Mouse (Mus musculus): ENCODE measurements around the gene Treml4.
A peak's percentile ranks its signal among the peaks of the same experiment; 100 is the strongest.
"Not testable (repeated sequence)": the region's sequence is repeated elsewhere in the genome, so short reads cannot be mapped to it uniquely, and the experiment has no call there.

The Treml4 gene

GRCm38 (mm10) chr17:48274098-48274497 lies 10.0 kb downstream of the Treml4 start:
- no peak for DNase-seq (ENCODE audit: low read depth, low spot score)

- peak; percentile 57 for DNase-seq (ENCODE audit: low read depth, low spot score)
These were observed 10.8 kb downstream of the Treml4 start for GRCm38 (mm10) chr17:48274885-48275284.

- no peak for DNase-seq (ENCODE audit: low read depth, low spot score)
These were observed 11.6 kb downstream of the Treml4 start for GRCm38 (mm10) chr17:48275736-48276135.

- DNase-seq (ENCODE audit: low read depth, low spot score), result peak; percentile 29
These were observed 14.3 kb downstream of the Treml4 start for GRCm38 (mm10) chr17:48278381-48278780.

DNA sequence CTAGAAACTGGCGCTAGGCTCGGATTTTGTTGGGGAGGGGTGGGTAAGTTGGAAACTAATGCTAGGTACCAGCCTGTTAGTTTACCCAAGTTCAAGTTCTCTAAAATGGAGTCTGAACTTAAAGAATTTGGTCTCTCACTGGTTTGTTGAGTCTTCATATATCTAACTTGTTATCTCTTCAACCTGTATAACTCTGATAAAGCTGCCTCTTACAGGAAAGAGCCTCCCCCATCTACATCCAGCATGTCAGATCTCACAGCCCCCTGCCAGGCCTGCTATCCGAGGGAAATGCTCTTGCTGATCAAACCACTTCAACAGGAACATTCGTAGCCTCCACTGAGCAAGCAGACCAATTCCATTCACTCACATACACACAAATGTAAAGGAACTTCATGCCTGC lies 14.9 kb downstream of the Treml4 start:
- no peak for DNase-seq (ENCODE audit: low read depth, low spot score)

GRCm38 (mm10) chr17:48280943-48281738 lies 17.0 kb downstream of the Treml4 start:
- DNase-seq (ENCODE audit: low read depth, low spot score), result no peak

DNA sequence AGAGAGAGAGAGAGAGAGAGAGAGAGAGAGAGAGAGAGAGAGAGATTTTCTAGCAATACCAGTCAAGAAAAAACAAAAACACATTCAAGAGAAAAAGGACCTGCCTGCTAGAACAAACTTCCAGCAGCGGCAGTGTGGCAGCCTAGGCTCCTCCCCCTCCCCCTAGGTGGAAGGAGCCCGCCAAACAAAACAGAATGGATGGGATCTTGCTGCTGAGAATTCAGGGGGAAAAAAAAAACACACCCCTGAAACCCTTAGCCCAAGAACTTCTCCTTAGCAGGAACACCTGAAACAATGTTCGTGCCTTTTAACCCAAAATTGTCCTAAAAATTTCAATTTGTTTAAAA lies 17.6 kb downstream of the Treml4 start:
- DNase-seq (ENCODE audit: low read depth, low spot score), result no peak

DNA sequence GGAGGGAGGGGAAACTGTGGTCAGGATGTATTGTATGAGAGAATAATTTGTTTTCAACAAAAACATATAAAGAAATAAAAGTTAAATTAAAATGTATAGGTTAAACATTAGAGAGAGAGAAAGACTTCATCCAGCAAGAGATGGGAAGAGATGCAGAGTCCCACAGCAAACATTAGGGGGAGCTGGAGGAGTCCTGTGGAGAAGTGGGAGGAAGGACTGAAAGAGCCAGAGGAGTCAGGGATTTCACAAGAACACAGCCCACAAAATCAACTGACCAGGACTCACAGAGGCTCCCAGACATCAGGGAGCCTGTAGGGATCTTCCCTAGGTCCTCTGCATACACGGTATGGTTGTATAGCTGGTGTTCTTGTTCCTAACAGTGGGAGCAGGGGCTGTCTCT lies 22.7 kb downstream of the Treml4 start:
- peak; percentile 10 for DNase-seq (ENCODE audit: low read depth, low spot score)

DNA sequence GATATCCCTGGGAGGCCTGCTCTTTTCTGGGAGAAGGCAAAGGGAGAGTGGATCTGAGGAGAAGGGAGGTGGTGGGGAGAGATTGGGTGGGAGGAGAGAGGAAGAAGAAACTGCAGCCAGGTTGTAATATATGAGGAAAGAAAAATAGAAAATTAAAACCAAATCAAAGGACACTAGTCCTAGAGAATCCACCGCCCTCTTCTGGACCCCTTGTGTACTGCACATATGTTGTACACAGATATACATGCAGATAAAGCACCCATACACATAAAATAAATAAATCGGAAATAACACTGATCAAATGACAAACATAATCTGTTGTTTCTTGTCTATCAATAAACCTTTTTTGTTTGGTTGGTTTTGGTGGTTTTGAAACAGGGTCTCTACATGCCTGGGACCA lies 23.2 kb downstream of the Treml4 start:
- DNase-seq (ENCODE audit: low read depth, low spot score), result no peak

DNA sequence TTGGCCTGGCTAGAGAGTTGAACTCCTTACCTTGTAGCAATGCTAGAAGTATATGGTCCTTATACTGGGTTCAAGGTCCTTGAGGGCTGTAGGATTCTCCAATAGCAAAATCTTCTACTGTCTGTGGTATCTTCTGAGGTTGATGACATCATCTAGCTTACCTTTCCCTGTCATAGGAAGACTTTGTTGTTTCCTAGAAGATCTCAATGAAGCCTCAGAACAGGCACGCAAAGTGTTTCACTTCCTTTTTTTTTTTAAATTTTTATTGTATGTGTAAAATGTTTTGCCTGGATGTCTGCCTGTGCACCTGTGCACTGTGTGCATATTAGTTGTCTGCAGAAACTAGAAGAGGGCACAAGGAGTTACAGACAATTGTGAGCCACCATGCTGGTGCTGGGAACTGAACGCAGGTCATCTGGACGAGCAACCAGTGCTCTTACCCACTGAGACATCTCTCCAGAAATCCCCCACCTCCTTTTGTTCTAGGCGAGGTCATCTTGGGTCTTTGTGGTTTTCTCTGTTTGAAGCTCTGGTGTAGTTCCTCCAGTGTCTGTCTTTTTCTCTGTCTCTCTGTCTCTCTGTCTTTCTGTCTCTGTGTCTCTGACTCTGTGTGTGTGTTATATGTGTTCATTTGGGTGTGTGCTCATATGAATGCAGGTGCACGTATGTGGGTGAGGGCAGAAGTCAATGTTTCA lies 29.6 kb downstream of the Treml4 start:
- DNase-seq (ENCODE audit: low read depth, low spot score), result no peak

GRCm38 (mm10) chr17:48299203-48299602 lies 35.1 kb downstream of the Treml4 start, which contains the start of gene Treml2:
TSS of gene Treml2 (plus strand) at chr17:48299498.
- no peak for DNase-seq (ENCODE audit: low read depth, low spot score)

- no peak for DNase-seq (ENCODE audit: low read depth, low spot score)
These were observed 35.7 kb downstream of the Treml4 start for GRCm38 (mm10) chr17:48299756-48300155.

- DNase-seq (ENCODE audit: low read depth, low spot score), result no peak
These were observed 36.1 kb downstream of the Treml4 start for GRCm38 (mm10) chr17:48300199-48300598.

GRCm38 (mm10) chr17:48300861-48301260 lies 36.8 kb downstream of the Treml4 start:
- no peak for DNase-seq (ENCODE audit: low read depth, low spot score)

- no peak for DNase-seq (ENCODE audit: low read depth, low spot score)
These were observed 37.7 kb downstream of the Treml4 start for GRCm38 (mm10) chr17:48301792-48302191.

- no peak for DNase-seq (ENCODE audit: low read depth, low spot score)
These were observed 48.0 kb downstream of the Treml4 start for GRCm38 (mm10) chr17:48312124-48312523.

DNA sequence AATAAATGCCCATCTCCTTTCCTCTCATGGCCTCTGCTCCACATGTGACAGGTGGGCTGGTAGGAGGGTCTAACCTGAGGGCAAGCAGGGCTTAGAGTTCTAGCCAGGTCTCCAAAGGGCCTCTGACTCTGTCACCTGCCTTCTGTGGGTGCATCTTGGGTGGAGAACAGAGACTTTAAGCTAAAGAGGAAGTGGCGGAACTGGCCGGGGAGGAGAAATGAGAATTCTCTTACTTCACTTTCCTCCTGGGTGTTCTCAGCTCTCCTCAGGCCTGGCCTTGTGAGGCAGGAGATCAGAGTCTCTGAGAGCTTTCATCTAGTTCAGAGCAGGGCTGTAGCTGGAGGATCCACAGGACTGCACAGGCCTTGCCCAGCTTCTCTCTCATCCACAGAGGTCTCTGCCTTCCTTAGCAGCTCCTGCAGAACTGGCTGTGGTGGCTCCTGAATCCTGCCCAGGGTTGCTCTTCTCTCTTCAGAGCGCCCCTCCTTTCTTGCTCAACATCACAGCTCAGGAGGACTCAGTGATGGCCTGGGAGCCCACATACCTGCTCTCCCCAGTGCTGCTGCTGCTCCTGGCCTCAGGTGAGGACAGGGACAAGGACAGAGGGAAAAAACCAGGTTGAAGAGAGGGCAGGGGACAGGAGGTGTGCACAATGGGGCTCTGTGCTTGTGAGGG lies 51.9 kb downstream of the Treml4 start, which contains the start of gene B430306N03Rik:
B430306N03Rik (plus strand) TSS at position 237 of the 675 bp plus-strand sequence.
- not testable (repeated sequence) for DNase-seq (ENCODE audit: low read depth, low spot score)

DNA sequence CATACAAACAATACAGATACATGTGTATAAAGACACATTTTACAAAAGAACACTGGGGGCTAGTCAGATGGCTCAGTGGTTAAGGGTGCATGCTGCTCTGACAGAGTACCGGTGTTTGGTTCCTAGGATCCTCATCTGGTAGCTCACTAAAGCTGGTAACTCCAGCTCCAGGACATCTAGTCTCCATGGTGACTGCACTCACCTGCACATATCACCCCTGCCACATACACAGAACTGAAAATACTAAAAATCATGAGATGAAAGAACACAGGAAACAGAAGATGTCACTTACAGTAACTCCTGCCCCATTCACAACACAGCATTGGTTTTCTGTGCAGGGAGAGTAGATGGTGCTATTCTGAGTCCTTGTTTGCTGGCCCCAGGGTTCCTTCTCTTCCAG lies 54.6 kb downstream of the Treml4 start:
- DNase-seq (ENCODE audit: low read depth, low spot score), result no peak

DNA sequence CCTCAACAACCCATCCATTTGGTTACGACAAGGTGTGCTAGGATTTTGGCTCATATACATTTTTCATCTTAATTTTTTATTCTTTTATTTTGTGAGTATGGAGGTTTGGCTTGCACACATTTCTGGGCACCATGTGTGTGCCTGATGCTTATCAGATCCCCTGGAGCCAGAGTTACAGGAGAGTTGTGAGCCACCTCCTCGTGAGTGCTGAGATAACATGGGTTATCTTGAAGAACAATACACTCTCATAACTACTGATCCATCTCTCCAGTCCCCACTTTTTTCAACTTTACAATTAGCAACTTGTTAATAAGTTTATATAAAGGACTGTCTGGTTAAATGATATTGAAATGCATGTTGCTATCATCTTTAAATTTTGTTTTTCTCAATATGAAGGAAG lies 57.2 kb downstream of the Treml4 start:
- no peak for DNase-seq (ENCODE audit: low read depth, low spot score)

DNA sequence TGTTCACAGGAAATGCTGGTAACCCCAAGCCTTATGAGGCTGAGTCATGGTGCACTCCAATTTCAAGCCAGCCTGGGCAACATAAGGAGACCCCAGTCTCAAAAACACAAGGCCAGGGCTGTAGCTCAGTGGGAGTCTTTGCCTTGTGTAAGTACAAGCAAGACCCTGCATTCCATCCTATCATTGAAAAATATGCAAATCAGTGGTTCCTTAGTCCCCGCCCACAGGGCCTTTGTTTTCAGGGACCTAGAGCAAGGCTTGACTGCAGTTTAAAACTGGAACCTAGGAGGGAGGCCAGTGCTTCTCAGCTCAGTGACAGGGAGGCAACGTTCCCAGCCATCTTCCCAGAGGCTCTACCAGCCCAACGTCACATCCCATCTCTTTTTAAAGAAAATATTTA lies 59.1 kb downstream of the Treml4 start:
- no peak for DNase-seq (ENCODE audit: low read depth, low spot score)

DNA sequence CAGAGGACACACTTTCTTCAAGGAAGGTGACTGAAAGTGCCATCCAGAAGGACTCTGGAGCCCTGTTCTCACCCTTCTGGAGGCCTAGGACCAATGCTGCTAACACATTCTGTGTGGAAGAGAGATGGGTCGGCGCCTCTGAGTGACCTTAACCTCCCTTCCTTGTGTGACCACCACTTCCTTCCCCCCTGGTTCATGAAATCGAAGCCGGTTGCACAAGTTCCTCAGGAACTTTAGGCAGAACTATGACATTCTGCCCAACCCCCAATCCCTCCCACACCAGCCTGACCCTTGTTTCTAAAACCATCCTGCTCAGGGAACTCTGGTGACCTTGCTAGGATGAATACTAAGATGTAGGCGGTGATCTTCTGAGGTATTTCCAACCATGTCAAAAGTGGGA lies 60.2 kb downstream of the Treml4 start:
- DNase-seq (ENCODE audit: low read depth, low spot score), result no peak

Measured in telencephalon, adult 2 months (tissue).